Mouse (Mus musculus): ENCODE measurements around the gene Slc17a3. TPM values are rescaled to one million over a fixed set of nuclear protein-coding genes. Genes with fewer than 3 reads are reported as not detected.

Gene Slc17a3
- polyA plus RNA-seq (2015; fragmentation: Nextera tagmentation; extraction: Ambion mirVana), result 0.33 and 0.57 TPM in 2 replicates

DNA sequence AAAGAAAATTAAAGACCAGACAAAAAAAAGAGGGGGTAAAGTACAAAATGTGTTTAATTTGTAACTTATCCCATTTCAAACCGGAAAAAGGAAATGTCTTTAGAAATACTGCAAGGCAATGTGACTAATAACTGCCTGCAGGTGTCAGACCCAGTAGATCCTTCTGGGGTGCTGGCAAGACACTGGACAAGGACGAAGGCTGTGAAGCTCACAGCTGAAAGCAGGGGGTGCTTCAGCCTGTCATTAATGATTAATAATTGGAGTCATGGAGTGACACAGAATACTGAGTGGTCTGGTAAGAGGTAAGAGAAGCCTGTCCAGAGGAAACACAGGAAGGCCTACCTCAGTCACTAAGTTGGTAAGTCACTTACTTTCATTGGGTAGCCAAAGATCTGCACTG lies at the start of gene Slc17a3:
Gene Slc17a3 (plus strand): TSS at position 127 of the 400 bp plus-strand sequence.

GRCm38 (mm10) chr13:23806422-23807052 lies 32.7 kb upstream of the Slc17a3 start, which contains the start of gene Slc17a2:
Gene Slc17a2, plus strand, starts transcription at chr13:23806993.

DNA sequence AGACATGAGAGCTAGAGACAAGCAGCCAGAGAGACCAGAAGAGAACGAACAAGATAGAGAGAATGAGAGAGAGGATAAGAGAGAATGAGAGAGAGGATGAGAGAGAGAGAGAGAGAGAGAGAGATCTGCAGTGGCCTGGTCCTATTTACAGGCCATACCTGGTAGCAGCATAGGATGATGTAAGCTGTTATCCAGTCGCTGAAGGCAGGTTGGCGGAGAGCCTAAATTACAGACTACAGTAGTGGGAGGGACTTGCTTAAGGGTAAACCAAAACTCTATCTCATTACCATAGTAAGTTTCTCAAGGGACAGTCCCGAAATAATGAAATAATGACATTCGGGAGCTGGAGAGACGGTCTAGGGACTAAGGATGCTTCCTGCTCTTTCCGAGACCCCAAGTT lies 28.2 kb downstream of the Slc17a3 start, which contains the start of gene Slc17a1:
Gene Slc17a1 (plus strand): TSS at position 346 of the 400 bp plus-strand sequence.

Other genes with a start within 250 kb of the Slc17a3 start
- 1.3 and 1.7 TPM in 2 replicates for gene Hist1h2be, start 218.3 kb upstream of the Slc17a3 start, polyA plus RNA-seq (2015; fragmentation: Nextera tagmentation; extraction: Ambion mirVana)
- gene Hist1h1e, start 216.9 kb upstream of the Slc17a3 start, polyA plus RNA-seq (2015; fragmentation: Nextera tagmentation; extraction: Ambion mirVana), result 13.4 and 14.3 TPM in 2 replicates
- 0.62 and 1.6 TPM in 2 replicates for gene Hist1h2ac, start 155.5 kb upstream of the Slc17a3 start, polyA plus RNA-seq (2015; fragmentation: Nextera tagmentation; extraction: Ambion mirVana)
- 173 and 221 TPM in 2 replicates for gene Hist1h2bc, start 155.2 kb upstream of the Slc17a3 start, polyA plus RNA-seq (2015; fragmentation: Nextera tagmentation; extraction: Ambion mirVana)
- not detected in 2 replicates for gene Hist1h1t, start 143.6 kb upstream of the Slc17a3 start, polyA plus RNA-seq (2015; fragmentation: Nextera tagmentation; extraction: Ambion mirVana)
- gene Hist1h4c, start 141.0 kb upstream of the Slc17a3 start, polyA plus RNA-seq (2015; fragmentation: Nextera tagmentation; extraction: Ambion mirVana), result 3.9 and 5.8 TPM in 2 replicates
- gene Hfe, start 128.6 kb upstream of the Slc17a3 start, polyA plus RNA-seq (2015; fragmentation: Nextera tagmentation; extraction: Ambion mirVana), result 27.9 and 33.6 TPM in 2 replicates
- gene Hist1h1c, start 100.6 kb upstream of the Slc17a3 start, polyA plus RNA-seq (2015; fragmentation: Nextera tagmentation; extraction: Ambion mirVana), result 137 and 180 TPM in 2 replicates
- 1.2 and 1.4 TPM in 2 replicates for gene Hist1h3c, start 93.8 kb upstream of the Slc17a3 start, polyA plus RNA-seq (2015; fragmentation: Nextera tagmentation; extraction: Ambion mirVana)
- gene Hist1h2bb, start 92.7 kb upstream of the Slc17a3 start, polyA plus RNA-seq (2015; fragmentation: Nextera tagmentation; extraction: Ambion mirVana), result 0.84 and 0.95 TPM in 2 replicates
- gene Hist1h2ab, start 88.3 kb upstream of the Slc17a3 start, polyA plus RNA-seq (2015; fragmentation: Nextera tagmentation; extraction: Ambion mirVana), result 18.1 and 21.8 TPM in 2 replicates
- 2.5 and 3.1 TPM in 2 replicates for gene Hist1h3b, start 87.2 kb upstream of the Slc17a3 start, polyA plus RNA-seq (2015; fragmentation: Nextera tagmentation; extraction: Ambion mirVana)
- 0.50 and 1.1 TPM in 2 replicates for gene Hist1h4b, start 82.4 kb upstream of the Slc17a3 start, polyA plus RNA-seq (2015; fragmentation: Nextera tagmentation; extraction: Ambion mirVana)
- gene Hist1h4a, start 78.2 kb upstream of the Slc17a3 start, polyA plus RNA-seq (2015; fragmentation: Nextera tagmentation; extraction: Ambion mirVana), result 0.52 TPM in 1 of 2 replicates, not detected in the other
- 1.1 and 1.8 TPM in 2 replicates for gene Hist1h3a, start 77.0 kb upstream of the Slc17a3 start, polyA plus RNA-seq (2015; fragmentation: Nextera tagmentation; extraction: Ambion mirVana)
- 1.2 and 1.8 TPM in 2 replicates for gene Hist1h1a, start 75.8 kb upstream of the Slc17a3 start, polyA plus RNA-seq (2015; fragmentation: Nextera tagmentation; extraction: Ambion mirVana)
- 0.12 TPM in 1 of 2 replicates, not detected in the other for gene Trim38, start 69.5 kb upstream of the Slc17a3 start, polyA plus RNA-seq (2015; fragmentation: Nextera tagmentation; extraction: Ambion mirVana)
- gene Slc17a2, start 32.4 kb upstream of the Slc17a3 start, polyA plus RNA-seq (2015; fragmentation: Nextera tagmentation; extraction: Ambion mirVana), result 1.1 and 1.3 TPM in 2 replicates
- gene Slc17a1, start 28.3 kb downstream of the Slc17a3 start, polyA plus RNA-seq (2015; fragmentation: Nextera tagmentation; extraction: Ambion mirVana), result 0.49 TPM in 1 of 2 replicates, not detected in the other
- 0.63 and 1.5 TPM in 2 replicates for gene Slc17a4, start 75.6 kb downstream of the Slc17a3 start, polyA plus RNA-seq (2015; fragmentation: Nextera tagmentation; extraction: Ambion mirVana)
- not detected in 2 replicates for gene Hist1h2ba, start 94.7 kb downstream of the Slc17a3 start, polyA plus RNA-seq (2015; fragmentation: Nextera tagmentation; extraction: Ambion mirVana)
- gene Hist1h2aa, start 95.0 kb downstream of the Slc17a3 start, polyA plus RNA-seq (2015; fragmentation: Nextera tagmentation; extraction: Ambion mirVana), result not detected in 2 replicates
- gene Scgn, start 151.8 kb downstream of the Slc17a3 start, polyA plus RNA-seq (2015; fragmentation: Nextera tagmentation; extraction: Ambion mirVana), result 1.8 and 1.9 TPM in 2 replicates

Data from adrenal gland, postnatal 0 days (tissue).